Mouse (Mus musculus) kidney, postnatal 25 days (tissue): ENCODE results near the gene Ifng.
A peak's percentile ranks its signal among the peaks of the same experiment; 100 is the strongest.
"Not testable (repeated sequence)": the region's sequence is repeated elsewhere in the genome, so short reads cannot be mapped to it uniquely, and the experiment has no call there.

ENCODE experiments used
- DNase-seq, 2 experiments: peaks; one replicate each; pipeline ENCODE4 v3.0.0; 2021; ENCODE audit warnings: mixed read lengths in 2 of 2

The Ifng gene

DNA sequence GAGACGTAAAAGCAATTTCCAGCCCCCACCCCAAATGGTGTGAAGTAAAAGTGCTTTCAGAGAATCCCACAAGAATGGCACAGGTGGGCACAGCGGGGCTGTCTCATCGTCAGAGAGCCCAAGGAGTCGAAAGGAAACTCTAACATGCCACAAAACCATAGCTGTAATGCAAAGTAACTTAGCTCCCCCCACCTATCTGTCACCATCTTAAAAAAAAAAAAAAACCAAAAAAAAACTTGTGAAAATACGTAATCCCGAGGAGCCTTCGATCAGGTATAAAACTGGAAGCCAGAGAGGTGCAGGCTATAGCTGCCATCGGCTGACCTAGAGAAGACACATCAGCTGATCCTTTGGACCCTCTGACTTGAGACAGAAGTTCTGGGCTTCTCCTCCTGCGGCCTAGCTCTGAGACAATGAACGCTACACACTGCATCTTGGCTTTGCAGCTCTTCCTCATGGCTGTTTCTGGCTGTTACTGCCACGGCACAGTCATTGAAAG, at the start of gene Ifng:
Gene Ifng (plus strand): TSS at position 305 of the 499 bp plus-strand sequence.
- no peak for DNase-seq

DNA sequence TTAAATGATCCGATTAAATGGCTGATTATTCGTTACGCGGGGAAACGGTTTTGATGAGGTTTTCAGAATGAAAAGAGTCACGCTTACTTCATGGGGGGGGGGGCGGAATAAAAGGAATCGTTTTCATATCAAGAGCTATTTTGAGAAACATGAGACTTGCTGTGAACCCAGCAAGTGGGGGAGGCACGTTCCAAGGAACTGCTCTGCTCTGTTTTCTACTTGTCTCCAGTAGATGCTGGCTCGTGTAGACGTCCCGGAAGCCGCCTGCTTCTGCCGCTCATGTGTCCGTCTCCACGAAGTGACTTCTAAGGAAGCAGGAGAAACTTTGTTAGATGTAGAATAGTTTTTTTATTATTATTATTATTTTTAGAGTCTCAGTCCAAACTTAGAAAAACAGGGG, 40.9 kb upstream of the Ifng start:
- no peak for DNase-seq

DNA sequence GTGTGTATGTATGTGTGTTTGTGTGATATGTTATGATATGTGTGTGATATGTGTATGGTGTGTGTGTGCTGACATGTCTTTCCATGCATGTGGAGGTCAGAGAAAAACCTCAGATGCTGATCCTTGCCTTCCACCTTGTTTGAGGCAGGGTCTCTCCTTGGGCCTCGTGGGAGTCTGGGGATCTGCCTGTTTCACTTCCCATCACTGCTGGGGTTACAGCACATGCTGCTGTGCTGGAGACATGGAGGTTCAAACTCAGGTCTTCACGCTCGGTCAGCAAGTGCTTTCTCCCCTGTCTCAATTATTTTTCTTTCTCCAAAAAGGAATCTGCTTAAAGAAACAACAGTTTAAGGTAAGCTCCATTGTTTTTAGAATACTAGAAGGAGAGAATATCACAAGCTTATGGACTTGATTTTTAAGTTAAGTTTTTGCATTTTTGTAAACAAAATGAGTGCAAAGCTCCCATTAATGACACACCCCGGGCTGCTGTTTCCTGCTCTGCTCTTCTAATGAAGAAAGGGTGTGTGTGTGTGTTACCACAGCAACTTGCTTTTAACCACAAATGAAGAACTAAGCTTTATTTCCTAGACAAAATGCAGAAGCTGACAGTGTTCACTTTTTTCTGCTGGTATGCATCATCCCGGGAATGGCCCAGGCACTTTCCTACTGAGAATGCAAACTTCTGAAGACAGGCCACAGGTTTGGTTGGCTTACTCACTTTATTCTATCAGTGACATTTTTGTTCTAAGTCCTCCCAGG, 34.2 kb upstream of the Ifng start:
- DNase-seq: no peak

DNA sequence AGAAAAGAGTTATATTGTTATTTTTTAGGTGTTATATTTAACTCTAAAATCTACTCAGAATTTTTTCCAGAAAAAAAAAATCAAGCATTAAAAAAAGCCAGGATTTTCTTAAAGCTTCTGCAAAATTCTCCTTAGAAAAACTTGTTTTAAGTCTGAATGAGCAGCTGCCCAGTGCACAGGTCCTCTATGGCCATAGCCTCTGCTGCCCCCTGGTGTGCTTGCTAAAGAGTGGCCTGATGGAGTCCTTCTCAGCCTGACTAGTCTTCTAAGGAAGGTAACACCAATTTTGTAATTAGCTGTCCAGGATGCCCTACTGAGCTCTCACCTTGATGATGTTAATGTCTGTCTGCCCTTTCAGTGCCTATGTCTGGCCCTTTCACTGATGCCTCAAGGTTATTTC, 29.5 kb upstream of the Ifng start:
- DNase-seq: no peak

DNA sequence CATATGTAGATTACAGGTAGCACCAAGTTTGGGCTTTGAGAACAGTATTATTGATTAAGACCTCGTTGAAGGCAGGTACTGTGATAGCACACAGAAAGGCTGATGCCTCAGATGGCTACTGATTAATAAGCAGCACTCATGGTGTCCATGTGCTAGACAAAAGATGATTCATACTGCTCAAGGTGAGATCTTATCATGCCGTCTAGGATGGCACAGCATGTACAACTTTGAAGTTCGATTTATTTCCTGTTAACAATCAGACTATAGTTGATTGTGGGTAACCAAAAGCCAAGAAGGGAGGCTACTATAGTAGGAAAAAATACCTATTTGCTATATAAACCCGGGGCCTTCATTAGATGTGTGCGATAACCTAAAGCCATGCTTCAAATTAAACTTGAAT, 28.1 kb upstream of the Ifng start:
- DNase-seq: no peak

DNA sequence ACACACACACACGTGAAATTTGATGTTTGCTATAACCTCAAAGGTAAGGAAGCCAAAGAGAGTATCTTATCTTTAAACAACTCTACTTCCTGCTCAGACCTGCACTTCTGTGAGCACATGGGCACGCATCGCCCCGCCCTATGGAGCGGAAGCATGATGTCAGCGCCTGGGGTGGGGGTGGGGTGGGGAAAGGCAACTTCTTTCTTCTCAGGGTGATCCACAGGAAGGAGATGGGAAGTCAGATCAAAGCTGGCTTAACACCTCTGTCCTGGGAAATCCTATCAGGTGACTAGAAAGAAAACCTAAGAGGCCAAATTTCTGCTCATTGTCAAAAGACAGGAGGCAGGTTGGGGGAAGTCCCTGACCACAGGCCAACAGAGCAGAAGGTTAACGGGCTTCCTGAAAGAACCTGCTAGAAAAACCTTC, 21.8 kb upstream of the Ifng start:
- DNase-seq: no peak

DNA sequence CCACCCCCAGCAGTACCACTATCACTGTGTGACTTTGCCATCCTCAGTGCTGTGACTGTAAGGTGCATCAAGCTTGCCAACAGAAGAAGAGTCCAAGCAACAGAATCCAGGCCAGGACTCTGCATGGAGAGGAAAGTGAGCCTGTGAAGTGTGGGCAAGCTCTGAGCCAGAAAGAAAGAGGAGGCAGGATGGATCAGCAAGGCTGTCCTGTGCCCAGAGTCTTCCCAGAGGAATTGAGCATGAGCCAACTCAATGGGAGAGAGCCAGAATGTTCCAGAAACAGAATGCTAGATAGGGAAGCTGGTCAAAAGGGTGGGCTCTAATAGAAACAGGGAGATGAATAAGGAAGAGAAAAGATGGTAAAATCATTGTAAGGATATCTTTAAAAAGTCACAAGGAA, 19.9 kb upstream of the Ifng start:
- no peak for DNase-seq

DNA sequence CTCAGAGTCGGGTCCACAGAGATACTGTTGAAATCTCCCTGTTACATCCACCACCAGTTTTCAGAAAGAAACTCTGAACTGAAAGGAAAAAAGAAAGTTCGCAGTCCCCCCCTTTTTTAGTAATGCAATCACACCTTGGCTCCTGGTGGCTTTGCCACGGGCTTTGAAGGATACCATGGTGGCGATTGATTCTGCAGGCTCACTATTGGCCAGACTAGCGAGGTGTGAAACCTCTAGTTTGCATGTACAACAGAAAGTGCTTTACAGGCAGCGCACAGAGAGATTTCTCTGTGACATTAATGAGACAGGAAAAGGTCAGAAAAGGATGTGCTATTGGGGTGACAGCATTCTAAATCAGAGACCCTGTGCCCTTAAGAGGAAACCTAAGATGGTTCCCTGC, 5.3 kb upstream of the Ifng start:
- no peak for DNase-seq

DNA sequence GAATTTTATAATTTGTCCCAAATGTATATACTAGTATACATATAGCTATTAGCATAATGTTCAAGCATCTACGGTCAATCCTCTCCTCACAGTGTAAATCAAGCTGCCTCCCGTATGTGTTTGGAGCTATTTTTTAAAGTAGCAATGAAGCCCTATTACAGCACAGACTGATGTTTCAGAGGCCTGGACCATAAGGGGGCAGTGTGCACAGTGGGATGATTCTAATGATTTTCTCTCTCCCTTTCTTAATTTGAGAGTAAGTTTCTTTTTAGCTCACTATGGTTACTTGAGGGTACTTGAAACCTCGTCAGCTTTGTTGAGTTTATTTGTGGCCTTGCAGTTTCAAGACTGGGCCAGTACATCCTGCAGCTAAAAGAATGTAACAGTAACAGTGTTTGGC, 1.1 kb downstream of the Ifng start:
- no peak for DNase-seq

DNA sequence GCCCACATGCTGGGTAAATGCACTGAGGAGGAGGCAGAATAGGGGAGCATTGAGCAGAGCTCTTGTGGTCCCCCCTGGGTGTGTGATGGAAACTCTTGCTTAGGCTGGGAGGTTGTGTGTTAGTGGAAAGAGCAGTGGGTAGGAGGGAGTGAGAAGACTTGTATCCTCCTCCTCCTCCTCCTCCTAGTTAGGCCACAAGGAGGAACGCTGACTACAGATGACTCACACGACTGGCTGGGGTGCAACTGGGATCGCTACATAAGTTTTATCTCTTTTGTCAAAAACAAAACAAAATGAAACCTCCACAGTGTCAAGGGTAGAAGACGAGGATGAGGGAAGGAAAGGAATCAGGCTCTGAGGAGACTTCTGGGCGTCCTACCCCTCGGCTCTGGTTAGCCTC, 2.2 kb downstream of the Ifng start:
- no peak for DNase-seq

DNA sequence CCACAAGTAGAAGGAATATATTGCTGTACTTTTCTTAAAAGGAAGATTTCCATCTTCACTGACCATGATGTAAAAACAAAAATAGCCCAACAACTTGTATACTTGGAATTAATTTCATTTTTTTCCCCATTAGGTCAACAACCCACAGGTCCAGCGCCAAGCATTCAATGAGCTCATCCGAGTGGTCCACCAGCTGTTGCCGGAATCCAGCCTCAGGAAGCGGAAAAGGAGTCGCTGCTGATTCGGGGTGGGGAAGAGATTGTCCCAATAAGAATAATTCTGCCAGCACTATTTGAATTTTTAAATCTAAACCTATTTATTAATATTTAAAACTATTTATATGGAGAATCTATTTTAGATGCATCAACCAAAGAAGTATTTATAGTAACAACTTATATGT, 4.2 kb downstream of the Ifng start:
- DNase-seq: no peak

DNA sequence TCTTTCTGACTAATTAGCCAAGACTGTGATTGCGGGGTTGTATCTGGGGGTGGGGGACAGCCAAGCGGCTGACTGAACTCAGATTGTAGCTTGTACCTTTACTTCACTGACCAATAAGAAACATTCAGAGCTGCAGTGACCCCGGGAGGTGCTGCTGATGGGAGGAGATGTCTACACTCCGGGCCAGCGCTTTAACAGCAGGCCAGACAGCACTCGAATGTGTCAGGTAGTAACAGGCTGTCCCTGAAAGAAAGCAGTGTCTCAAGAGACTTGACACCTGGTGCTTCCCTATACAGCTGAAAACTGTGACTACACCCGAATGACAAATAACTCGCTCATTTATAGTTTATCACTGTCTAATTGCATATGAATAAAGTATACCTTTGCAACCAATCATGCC, 4.7 kb downstream of the Ifng start:
- DNase-seq: no peak

DNA sequence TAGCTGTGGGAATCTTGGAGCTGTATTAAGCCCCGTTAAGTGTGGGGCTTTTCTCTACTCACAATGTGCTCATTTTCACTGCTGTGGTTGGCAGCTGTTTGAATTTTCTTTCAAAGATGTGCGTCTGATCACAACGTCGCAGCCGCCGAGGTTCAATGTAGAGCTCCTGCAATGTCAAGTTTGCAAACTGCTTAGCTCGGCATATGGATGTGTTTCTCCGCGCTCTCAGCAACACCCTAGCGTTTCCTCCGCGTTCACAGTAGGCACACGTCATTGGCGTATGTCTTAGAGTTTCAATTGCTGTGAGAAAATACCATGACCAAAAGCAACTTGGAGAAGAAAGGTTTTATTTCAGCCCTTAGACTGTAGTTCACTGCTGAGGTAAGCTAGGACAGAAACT, 5.1 kb downstream of the Ifng start:
- DNase-seq: no peak

DNA sequence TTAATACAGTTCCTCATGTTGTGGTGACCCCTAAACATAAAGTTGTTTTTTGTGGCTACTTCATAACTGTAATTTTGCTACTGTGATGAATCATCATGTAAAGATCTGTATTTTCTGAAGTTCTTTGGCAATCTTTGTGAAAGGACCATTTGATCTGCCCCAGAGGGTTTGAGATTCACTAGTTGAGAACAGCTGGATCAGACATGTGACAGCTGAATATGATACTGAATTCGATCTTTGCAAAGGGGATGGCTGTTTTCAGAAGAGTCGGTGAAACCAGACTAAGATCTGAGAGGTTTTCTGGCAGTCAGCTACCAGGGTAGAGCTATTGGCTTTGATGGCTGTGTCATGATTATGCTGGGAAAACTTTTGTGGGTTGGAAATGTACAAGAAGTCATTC, 10.9 kb downstream of the Ifng start:
- DNase-seq: no peak

DNA sequence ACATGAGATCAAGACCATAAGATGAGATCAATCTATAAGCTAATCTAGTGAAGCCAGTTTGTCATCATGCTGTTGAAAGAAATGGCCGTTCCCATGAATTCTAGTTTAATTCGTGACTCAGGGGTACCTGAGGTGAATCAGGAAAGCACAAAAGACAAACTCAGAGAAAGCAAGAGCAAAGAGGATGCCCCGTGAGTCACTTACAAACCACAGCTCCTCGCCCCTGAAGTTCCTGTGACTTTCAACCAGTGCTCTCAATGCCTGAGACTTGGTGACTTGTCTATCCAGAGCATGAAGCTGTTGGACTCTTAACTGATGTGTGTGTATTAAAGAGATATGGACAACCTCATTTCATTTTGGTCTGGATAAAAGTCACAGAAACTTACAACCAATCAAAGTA, 17.9 kb downstream of the Ifng start:
- DNase-seq: no peak

DNA sequence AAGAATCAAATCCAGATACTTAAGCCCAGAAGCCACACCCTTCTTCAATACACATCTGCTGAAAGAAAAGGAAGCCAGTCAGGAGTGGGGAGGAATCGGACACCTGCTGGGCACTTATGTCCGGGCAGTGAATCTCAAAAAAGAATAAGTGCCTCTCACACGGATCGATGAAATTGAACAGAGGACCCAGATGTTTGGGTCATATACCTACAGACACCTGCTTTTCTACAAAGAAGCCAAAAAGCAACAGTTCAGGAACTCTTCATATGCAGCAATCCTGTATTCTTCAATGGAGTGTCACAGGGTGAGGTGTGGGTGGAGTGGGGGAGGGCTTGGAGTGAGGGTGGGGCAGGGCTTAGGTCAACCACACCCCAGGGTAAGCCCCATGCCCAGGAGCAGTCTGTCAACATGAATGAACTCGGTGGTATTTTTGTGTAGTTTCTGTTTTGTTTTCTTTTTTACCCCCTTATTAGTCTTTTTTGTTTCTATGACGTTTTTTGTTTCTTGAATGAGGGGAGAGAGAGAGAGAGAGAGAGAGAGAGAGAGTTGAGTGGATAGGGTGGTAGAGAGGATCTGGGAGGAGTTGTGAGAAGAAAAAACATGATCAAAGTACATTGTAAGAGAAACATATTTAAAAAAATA, 20.4 kb downstream of the Ifng start:
- no peak for DNase-seq

DNA sequence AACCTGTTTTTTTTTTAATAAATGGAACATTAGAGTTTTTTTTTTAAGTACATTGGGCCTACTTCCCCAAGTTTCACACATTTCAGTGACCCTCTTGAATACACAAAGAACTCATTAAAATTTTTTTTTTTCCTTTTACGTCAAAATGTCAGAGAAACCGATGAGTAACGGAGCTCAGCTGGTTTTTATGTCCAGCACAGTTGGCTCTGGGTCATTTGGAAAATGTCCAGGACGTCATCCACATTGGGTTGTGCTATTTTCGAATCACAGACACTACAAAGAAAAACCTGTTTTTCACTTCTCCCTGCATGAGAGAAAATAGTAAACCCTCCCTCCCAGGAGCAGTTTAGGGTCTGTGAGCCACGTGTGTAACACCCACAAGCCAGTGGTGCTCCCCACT, 25.6 kb downstream of the Ifng start:
- DNase-seq: peak in 1 of 2 experiments; percentile 3

DNA sequence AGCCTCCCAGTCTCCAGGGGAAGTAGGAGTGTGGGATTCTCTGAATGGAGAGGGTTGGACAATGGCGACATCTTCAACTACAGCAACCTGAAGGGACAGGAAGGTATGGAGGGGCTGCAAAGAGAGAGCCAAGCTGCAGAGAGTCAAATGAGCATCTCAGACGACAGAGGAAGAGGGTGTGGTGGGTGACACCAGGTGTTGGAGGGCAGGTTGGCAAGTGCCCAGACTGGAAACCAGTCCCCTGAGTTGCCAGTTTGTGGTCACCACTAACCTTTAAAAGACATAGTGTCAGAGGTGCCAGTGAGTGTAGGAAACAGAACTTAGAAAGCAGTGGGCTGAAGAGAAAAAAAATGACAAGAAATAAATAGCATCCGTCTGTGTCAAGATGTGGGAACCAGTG, 28.2 kb downstream of the Ifng start:
- no peak for DNase-seq

DNA sequence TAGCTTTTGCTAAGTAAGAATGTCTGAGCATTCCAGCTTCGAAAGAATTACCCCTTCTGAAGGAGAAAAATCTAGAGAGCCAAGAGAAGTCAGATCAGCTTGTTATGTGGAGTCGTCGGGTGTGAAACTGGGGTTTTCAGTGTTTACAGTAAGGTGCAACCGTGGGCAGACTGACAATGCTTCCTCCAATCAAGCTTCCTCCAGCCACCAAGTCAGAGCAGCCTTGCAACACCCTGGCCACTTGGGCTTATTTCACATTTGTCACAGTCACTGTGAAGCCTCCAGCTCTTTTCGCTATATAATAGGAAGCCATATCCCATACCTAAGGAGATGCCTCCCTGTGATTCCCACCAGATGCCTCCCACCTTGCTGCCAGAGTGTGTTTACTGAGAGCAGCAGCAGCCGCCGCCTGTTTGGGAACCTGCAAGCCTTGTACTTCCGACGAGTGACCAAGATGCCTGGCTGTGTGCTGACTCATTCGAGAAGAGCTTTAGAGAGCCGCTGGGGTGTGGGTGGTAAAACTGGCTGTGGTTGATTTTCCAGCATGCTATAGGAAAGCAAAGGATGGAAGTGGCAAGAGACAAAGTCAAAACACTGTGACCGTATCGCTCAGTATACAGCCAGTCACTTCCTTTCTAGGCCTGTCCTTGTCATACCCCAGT, 29.6 kb downstream of the Ifng start:
- no peak for DNase-seq

DNA sequence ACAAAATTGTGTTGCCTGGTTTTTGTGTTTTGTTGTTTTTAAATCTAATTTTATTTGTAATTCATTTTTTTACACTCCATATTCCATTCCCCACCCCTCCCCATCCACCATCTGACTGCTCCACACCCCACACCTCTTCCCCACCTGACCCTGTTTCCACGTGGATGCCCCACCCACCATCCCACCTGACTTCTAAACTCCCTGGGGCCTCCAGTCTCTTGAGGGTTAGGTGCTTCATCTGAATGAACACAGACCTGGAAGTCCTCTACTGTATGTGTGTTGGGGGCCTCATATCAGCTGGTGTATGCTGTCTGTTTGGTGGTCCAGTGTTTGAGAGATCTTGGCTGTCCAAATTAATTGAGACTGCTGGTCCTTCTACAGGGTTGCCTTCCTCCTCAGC, 32.0 kb downstream of the Ifng start:
- DNase-seq: not testable (repeated sequence)

DNA sequence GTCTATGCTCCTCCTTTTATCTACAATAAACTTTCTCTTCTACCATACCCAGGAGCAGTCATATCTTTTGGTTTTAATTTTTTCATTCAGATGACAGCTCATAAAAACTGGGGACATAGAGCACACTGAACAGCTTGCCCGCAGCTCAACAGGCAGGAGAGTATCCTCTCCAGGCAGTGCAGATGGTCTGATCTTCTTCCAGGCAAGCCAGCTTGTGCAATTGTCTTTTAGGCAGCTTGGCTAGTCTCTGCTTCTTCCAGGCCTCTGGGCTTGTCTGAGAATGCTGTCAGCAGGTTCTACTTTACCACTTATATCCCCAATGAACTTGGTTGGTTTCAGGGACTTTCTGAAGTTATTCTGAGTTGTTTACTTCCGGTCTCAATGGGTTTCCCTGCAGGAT, 35.9 kb downstream of the Ifng start:
- DNase-seq: no peak

DNA sequence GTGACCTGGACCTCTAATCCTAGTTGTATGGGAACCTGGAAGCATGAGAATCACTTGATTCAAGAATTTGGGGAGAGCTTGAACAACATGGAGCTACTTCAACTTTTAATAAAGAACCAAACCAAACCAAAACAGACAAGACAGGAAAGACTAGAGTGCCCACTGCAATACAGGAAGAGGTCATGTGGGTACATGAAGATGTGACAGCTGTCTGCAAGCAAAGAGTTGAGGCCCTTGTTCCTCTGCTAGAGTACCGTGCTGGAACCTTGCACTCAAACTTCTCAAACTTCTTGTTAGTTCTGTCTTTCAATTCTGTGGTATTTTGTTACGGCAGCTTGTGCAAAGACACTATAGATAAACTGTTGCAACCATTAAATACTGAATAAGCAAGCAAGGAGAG, 36.5 kb downstream of the Ifng start:
- no peak for DNase-seq

DNA sequence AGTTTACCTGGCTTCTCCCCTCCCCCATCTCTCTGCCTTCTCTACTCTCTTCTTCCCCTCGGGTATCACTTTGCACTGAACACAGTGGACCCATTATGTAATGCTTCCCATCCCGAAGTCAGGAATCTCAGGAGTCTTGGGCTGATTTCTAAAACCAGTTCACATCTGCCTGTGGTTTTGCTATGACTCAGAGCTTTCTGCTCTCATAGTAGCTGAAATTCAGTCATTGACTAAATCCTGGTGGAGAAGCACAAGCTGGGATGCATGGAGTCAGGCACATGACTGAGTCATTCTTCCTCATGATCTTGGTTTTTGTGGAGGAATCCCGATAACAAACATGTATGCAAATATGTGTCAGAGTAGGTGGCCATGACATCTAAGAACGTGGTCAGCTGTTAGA, 38.4 kb downstream of the Ifng start:
- no peak for DNase-seq

DNA sequence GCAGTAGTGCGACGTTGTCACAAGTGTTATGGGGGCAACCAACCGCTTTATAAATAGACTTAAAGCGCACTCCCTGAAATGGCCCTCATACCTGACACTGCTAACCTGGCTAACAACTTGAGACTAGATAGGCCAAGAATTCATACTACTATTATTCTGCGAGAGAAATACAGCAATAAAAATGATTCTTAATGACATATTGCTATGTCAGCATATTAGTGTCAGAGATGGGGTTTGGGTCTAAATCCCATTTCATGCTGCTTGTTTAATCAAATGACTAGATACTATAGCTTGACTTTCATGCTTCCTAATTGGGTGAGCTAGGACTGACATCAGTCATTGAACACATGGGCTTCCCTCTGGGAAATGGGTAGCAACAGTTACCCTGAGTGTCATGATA, 39.3 kb downstream of the Ifng start:
- DNase-seq: no peak
